Mouse (Mus musculus): ENCODE data around the gene Dph5.
A peak's percentile ranks its signal among the peaks of the same experiment; 100 is the strongest.
"Not testable (repeated sequence)": the region's sequence is repeated elsewhere in the genome, so short reads cannot be mapped to it uniquely, and the experiment has no call there.

Gene Dph5

DNA sequence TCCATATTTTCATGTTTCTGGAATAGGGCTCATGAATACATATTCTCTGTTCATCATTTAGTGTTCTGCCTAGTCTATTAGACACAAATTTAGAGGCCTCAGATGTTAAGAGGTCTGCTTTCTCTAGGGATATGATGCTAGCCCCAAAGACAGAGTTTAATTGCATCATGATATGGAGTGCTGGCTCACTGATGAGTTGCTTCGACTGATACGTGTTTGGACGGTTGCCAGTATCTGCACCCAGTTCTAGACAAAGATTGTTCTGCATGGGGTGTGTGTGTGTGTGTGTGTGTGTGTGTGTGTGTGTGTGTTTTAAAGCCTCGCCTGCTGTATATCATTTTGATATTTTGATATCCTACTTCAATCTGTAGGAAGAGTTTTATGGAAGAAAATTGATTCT lies 4.7 kb downstream of the Dph5 start:
- no peak for DNase-seq (ENCODE audit: low spot score in 2 of 2)

- DNase-seq (ENCODE audit: low spot score in 2 of 2): no peak
Measured at GRCm38 (mm10) chr3:115893166-115893565, 5.5 kb downstream of the Dph5 start.

- no peak for DNase-seq (ENCODE audit: low spot score in 2 of 2)
Measured at GRCm38 (mm10) chr3:115898354-115898948, 10.8 kb downstream of the Dph5 start.

GRCm38 (mm10) chr3:115902301-115902956 lies 14.8 kb downstream of the Dph5 start:
- DNase-seq (ENCODE audit: low spot score in 2 of 2): no peak

DNA sequence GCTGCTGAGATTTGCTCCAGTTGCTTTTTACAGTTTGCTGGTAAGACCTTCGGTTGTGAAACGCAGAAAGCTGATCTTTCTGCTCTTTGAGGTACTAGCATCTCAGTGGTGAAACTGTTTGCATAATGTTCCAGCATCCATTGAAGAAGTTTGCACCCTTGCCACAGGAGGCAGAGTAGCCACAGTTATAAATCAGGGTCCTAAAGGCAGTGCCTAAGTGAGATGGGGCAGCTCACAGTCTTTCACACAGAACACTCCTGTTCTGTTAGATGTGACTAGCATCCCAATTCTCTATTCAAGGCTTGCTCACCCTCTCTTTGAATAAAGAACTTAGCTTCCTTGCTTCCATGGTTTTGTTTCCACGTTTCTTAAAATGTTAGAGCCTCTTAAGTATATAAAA lies 17.4 kb downstream of the Dph5 start:
- no peak for DNase-seq (ENCODE audit: low spot score in 2 of 2)

- no peak for DNase-seq (ENCODE audit: low spot score in 2 of 2)
Measured at GRCm38 (mm10) chr3:115905567-115905966, 17.9 kb downstream of the Dph5 start.

DNA sequence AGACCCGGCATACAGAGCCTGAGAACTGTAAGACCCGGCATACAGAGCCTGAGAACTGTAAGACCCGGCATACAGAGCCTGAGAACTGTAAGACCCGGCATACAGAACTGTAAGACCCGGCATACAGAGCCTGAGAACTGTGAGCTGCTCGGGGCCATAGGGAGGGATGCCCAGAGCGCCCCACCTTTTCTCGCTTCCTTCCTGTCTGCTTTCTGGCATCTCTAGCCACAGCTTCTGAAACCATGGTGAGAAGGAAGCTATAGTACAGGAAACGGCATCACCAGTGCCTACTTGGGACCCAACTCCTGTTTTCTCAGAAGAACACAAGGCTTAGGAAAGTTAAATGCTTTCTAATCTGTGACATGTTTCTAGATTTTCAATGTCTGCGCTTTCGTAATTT lies 19.8 kb downstream of the Dph5 start:
- not testable (repeated sequence) for DNase-seq (ENCODE audit: low spot score in 2 of 2)

GRCm38 (mm10) chr3:115924401-115925190 lies 37.0 kb downstream of the Dph5 start:
- DNase-seq (ENCODE audit: low spot score in 2 of 2): no peak

DNA sequence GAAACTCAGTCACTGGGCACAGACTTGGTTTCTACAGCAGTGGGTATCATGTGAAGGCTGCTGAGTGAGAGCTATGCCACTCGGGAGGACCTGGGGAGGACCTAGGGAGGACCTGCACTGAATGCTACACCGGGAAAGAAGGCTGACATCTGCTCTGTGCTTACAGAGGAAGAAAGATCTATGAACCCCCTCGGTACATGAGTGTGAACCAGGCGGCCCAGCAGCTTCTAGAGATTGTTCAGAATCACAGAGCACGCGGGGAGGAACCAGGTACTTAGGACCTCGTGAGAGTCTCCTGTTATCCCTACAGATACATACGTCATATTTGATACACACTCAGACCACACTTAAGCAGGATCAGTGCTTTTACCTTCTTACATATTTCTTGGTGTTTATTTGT lies 38.9 kb downstream of the Dph5 start:
- no peak for DNase-seq (ENCODE audit: low spot score in 2 of 2)

- no peak for DNase-seq (ENCODE audit: low spot score in 2 of 2)
Measured at GRCm38 (mm10) chr3:115931701-115932100, 44.1 kb downstream of the Dph5 start.

GRCm38 (mm10) chr3:115933293-115934186 lies 45.9 kb downstream of the Dph5 start:
- peak; percentile 22 to 73 for DNase-seq (ENCODE audit: low spot score in 2 of 2)

GRCm38 (mm10) chr3:115936734-115937599 lies 49.3 kb downstream of the Dph5 start:
- DNase-seq (ENCODE audit: low spot score in 2 of 2): no peak

DNA sequence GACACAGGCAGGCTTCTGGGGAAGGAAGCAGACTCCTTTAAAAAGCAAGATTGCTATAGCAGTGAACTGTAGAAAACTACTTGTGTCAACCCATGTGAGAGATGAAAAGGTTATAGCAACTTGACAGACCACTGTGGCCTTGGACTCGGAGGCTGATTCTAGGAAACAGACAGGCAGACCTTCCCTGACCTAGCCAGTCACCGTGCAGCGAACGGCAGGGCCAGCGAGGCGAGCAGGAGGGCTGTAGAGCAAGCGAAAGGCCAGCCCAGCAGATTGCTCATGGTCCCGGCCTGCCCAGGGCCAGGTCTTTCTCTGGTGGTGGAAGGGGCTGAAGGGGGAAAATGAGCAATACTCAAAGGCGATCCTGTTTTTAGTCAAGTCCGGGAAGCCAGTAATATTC lies 50.2 kb downstream of the Dph5 start:
- DNase-seq (ENCODE audit: low spot score in 2 of 2): no peak

DNA sequence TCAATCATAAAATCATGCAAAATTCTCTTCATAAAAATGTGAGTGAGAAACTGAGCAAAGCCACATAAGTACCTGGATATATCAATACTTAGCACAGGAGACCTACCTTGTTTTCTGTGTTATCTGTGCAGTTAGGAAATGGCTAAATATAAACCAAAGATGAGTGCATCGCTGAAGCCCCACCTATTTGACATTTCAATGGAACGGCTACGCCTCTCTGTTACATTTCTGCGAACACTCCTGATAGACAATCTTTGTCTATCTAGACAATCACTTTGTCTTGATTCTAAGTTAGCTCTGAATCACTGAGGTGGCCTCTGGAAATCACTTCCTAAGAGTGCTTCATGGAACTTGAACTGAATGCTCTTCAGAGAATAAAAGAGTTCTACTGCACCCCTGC lies 52.9 kb downstream of the Dph5 start:
- no peak for DNase-seq (ENCODE audit: low spot score in 2 of 2)

DNA sequence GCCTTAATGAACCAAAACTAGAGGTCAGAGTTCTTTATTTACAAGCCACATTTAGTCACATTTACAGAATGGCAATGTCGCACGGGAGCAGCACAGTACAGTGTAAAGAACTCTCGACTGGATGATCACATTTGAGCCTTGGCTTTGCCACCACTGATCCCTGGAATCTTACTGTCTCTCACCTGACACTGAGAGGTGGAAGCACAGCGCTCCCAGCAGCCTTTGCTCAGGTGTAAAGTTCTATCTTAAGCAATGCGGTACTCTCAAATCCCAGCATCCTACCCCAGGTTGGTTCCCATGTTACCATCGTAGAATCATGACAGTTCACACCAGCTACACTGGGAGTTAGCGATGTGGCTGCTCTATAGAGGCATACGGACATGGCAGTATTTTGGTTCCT lies 53.8 kb downstream of the Dph5 start:
- no peak for DNase-seq (ENCODE audit: low spot score in 2 of 2)

- no peak for DNase-seq (ENCODE audit: low spot score in 2 of 2)
Measured at GRCm38 (mm10) chr3:115944376-115944775, 56.7 kb downstream of the Dph5 start.

DNA sequence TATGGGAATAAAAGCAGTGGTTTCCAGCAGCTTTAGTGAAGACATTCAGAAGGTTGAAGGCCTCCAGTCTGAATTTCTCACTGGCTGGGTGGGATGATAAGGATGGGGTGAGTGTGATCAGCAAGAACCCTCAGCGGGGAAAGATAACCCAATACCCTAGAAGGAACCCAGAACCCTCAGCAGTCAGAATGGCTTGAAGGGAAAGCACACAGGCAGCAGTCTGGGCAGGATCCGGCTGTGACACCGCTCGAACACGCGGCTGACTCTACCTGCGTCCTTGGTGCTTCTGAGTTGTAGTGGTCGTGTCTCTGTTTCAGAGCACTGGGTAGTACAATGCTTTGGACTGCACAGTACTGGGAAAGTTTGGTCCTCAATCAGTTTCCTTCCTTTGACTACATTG lies 58.6 kb downstream of the Dph5 start:
- no peak for DNase-seq (ENCODE audit: low spot score in 2 of 2)

DNA sequence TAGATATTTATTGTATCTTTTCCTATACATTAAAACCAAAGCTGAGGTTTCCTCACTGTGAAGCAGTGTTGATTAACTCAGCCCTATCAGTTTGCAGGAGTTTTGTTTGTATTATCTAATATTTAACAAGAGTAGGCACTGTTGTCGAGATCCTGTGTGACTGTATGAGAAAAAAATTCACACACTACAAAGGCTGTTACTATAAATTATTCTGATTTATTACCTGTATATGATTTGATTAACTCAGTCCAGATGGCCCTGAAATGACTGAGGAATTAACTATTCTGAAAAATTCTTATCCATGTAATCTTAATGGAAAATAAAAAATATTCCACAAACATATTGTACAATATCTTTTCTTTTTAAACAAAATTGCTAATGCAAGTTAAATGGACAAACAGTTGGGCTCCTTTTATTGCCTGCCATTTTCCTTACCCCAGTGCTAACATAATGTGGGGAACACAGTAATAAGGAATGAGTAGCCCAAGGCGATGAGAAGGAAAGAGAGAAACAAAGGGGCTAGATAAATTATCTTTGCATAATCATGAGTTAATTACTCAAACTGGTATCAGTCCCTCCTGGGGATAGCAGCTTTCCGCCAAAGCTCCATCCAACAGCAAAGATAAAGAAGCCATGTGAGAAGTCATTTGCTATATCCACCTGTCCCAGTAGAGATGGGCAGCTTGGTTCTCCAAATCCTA lies 61.7 kb downstream of the Dph5 start:
- DNase-seq (ENCODE audit: low spot score in 2 of 2): no peak

DNA sequence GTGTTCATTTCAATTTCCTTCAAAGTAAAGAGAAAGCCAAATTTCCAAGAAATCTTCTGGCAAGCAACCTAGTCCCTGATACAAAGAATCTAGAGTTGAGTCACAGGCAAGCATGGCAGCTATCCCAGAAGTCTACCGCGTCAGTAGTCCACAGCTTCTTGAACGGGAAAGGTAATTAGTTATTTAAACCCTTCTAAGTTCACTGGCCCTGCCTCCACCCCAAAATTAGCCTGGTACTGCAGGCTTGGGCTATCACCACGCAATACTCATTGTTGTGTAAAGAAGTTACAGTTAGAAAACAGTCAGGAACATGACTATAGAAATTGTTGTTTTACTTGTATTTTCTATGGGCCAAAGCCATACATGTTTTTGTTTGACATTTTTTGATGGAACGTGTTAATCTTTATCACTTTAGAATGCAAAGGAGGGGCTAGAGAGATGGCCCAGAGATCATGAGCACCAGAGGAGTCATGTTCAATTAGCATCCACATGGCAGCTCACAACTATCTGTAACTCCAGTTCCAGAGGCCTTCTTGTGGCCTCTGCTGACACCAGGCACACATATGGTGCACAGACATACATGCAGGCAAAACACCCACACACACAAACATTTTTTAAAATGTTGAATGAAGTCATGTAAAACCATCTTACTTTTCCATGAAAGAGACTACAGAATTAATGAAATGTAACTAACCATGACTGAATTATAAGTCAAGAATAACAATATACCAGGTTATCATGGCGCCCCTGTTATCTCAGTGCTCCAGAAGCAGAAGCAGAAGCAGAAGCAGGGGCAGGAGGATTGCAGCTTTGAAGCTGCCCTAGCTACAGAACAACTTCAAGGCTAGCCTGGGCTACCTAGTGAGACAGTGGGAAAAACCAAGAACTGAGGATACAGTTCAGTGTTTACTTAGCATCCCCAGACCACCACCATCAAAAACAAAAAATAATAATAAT lies 62.6 kb downstream of the Dph5 start:
- peak in 1 of 2 experiments; percentile 61 for DNase-seq (ENCODE audit: low spot score in 2 of 2)
